ENCODE assay signal across 11 mouse cellular contexts in the genomic region with DNA sequence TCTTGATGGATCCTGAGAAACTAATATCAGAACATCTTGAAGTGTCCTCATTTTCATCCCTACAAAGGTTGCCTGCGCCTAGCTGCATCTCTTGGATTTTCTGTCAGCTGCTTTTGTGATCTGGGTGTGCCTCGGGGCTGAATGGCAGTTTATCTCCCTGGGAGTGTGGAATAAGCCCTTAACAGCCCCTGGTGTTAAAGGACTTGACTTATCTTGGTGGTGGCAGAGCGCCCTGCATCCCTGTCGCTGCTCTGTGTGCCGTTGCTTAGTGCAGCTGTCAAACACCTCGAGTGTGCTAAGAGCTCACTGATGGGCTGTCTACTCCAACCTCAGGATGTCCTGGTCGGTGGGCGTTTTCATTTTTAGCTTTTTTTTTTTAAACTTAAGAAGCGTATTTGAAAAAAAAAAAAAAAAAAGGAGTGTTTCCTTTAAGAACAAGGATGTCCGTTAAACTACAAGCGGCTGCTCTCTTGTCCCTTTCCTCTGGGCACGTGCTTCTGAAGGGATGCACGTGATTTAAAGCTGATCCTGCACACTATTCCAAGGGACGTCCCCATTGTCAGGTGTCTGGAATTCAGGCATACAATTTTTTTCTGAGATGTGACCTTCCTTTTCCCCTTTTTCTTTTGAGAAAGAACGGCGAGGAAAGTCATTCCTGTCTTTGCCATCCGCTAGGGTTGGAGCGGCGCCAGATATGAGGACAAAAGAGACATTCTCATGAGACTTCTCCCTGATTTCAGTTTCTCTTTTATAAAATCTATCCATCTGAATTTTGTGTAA. TPM values are rescaled to one million over a fixed set of nuclear protein-coding genes. Genes with fewer than 3 reads are reported as not detected.
DNase-seq lines count a peak whose midpoint lies in the region; ATAC-seq lines count a peak whose summit lies in the region.
"Had no signal": no experiment of that assay in that cellular context is flagged by ENCODE, and none has a peak within 500 bp of the region (broad histone marks: within the 10 kb centered on the region; RNA-seq: fewer than 3 reads in every experiment).

No protein-coding gene starts in this region.

- H3K36me3 ChIP-seq in hindbrain, embryonic 14.5 days (replicated peaks; ENCODE audit: control insufficient read depth, insufficient read depth) = no peaks in the 10 kb centered on the region
- no peaks in the 10 kb centered on the region for H3K36me3 ChIP-seq in hindbrain, embryonic 11.5 days (ENCODE audit: control insufficient read depth, insufficient read depth, low read length)
- no peaks in the 10 kb centered on the region for H3K36me3 ChIP-seq in forebrain, embryonic 16.5 days (ENCODE audit: control insufficient read depth, insufficient read depth)

- H3K9ac ChIP-seq in hindbrain, embryonic 14.5 days = 0 out of 2 replicates have a peak overlapping the region, but pooled peaks have one; percentile 16
- no peak overlapping the region for H3K9ac ChIP-seq in hindbrain, embryonic 11.5 days (ENCODE audit: low read depth, low read length)
- H3K9ac ChIP-seq in forebrain, embryonic 16.5 days (replicated peaks; ENCODE audit: low read depth, low read length) = no peak overlapping the region

- no peak for ATAC-seq in hindbrain, embryonic 14.5 days (ENCODE audit: low FRiP score)
- no peak for ATAC-seq in hindbrain, embryonic 11.5 days (ENCODE audit: low FRiP score)
- no peak; the same call in 1 of the 2 replicates for ATAC-seq in forebrain, embryonic 16.5 days

- no peak overlapping the region; the same call in 1 of the 2 replicates for H3K4me3 ChIP-seq in hindbrain, embryonic 14.5 days (replicated peaks; ENCODE audit: low read length)
- no peak overlapping the region for H3K4me3 ChIP-seq in hindbrain, embryonic 11.5 days (ENCODE audit: low read depth, low read length)
- peak overlapping the region; percentile 10 for H3K4me3 ChIP-seq in forebrain, embryonic 16.5 days (replicated peaks; ENCODE audit: low read length)
- H3K4me3 ChIP-seq: erythroblast, embryonic 14.5 days had no signal

- H3K27ac ChIP-seq in hindbrain, embryonic 14.5 days = no peak overlapping the region
- no peak overlapping the region for H3K27ac ChIP-seq in hindbrain, embryonic 11.5 days (ENCODE audit: low read depth, low read length)
- H3K27ac ChIP-seq in forebrain, embryonic 16.5 days (ENCODE audit: low read length) = no peak overlapping the region
- H3K27ac ChIP-seq: macrophage had no signal

- peak overlapping the region; percentile 40 for H3K4me2 ChIP-seq in hindbrain, embryonic 14.5 days (replicated peaks)
- H3K4me2 ChIP-seq in hindbrain, embryonic 11.5 days (replicated peaks; ENCODE audit: low read depth, low read length) = no peak overlapping the region
- H3K4me2 ChIP-seq in forebrain, embryonic 16.5 days (ENCODE audit: low read length) = peak overlapping the region; percentile 13

- peak; percentile 43 for DNase-seq in hindbrain, embryonic 14.5 days (ENCODE audit: low spot score)
- no peak for DNase-seq in hindbrain, embryonic 11.5 days (ENCODE audit: low spot score)
- peak; percentile 62 for DNase-seq in Muller cell, postnatal 12 days (ENCODE audit: inconsistent ontology term)
- peak; percentile 74 for DNase-seq in kidney, postnatal 10 days
- no peak for DNase-seq in ovary, postnatal 36 days (ENCODE audit: low spot score)
- no peak for DNase-seq in urinary bladder, postnatal 25 days (ENCODE audit: low spot score)
- no peak for DNase-seq in thymus, postnatal 0 days (ENCODE audit: low spot score)

- 57% methylated on average over 19 of the region's 19 CpGs for WGBS in hindbrain, embryonic 14.5 days
- WGBS in hindbrain, embryonic 11.5 days = 80% methylated on average over 19 of the region's 19 CpGs
- 46% methylated on average over 19 of the region's 19 CpGs for WGBS in forebrain, embryonic 16.5 days

- H3K27me3 ChIP-seq in hindbrain, embryonic 14.5 days (ENCODE audit: control insufficient read depth, insufficient read depth, low read length) = no peaks in the 10 kb centered on the region
- H3K27me3 ChIP-seq in hindbrain, embryonic 11.5 days (ENCODE audit: control insufficient read depth, insufficient read depth, low read length) = no peaks in the 10 kb centered on the region
- H3K27me3 ChIP-seq in forebrain, embryonic 16.5 days (replicated peaks; ENCODE audit: control insufficient read depth, insufficient read depth, low read length) = no peaks in the 10 kb centered on the region

- H3K4me1 ChIP-seq in hindbrain, embryonic 14.5 days (replicated peaks; ENCODE audit: control insufficient read depth, insufficient read depth, low read length) = peaks cover 4% of the 10 kb centered on the region; the same call in 1 of the 2 replicates
- H3K4me1 ChIP-seq in hindbrain, embryonic 11.5 days (replicated peaks; ENCODE audit: control insufficient read depth, insufficient read depth, low read length) = no peaks in the 10 kb centered on the region
- H3K4me1 ChIP-seq in forebrain, embryonic 16.5 days (replicated peaks; ENCODE audit: control insufficient read depth, insufficient read depth, low read length) = 0 out of 2 replicates have a peak, but pooled peaks cover 3% of the 10 kb centered on the region

- H3K9me3 ChIP-seq in hindbrain, embryonic 14.5 days (ENCODE audit: control insufficient read depth, low read length) = no peaks in the 10 kb centered on the region
- no peaks in the 10 kb centered on the region for H3K9me3 ChIP-seq in hindbrain, embryonic 11.5 days (ENCODE audit: control insufficient read depth, low read length)
- H3K9me3 ChIP-seq in forebrain, embryonic 16.5 days (ENCODE audit: control insufficient read depth, low read length) = no peaks in the 10 kb centered on the region

RNA-seq across cellular contexts. Expression of gene Bmp10, which starts 4.6 kb away (rescaled TPM):
- not detected in 2 replicates for polyA plus RNA-seq in hindbrain, embryonic 14.5 days (2014; fragmentation: Nextera tagmentation; extraction: Ambion mirVana)
- polyA plus RNA-seq in hindbrain, embryonic 11.5 days (2014; fragmentation: Nextera tagmentation; extraction: Ambion mirVana) = not detected in 2 replicates
- not detected in 2 replicates for polyA plus RNA-seq in forebrain, embryonic 16.5 days (2015; fragmentation: Nextera tagmentation; extraction: Ambion mirVana)
- not detected in 2 replicates for polyA plus RNA-seq in thymus, postnatal 0 days (2015; fragmentation: Nextera tagmentation; extraction: Ambion mirVana)
- polyA plus RNA-seq: erythroblast, embryonic 14.5 days; macrophage; stomach, embryonic 16.5 days had no signal

RNA-seq across cellular contexts. Expression of gene Gkn3, which starts 35.5 kb away (rescaled TPM):
- 0.25 and 0.39 TPM in 2 replicates for polyA plus RNA-seq in hindbrain, embryonic 14.5 days (2014; fragmentation: Nextera tagmentation; extraction: Ambion mirVana)
- 0.29 TPM in 1 of 2 replicates, not detected in the other for polyA plus RNA-seq in hindbrain, embryonic 11.5 days (2014; fragmentation: Nextera tagmentation; extraction: Ambion mirVana)
- polyA plus RNA-seq in forebrain, embryonic 16.5 days (2015; fragmentation: Nextera tagmentation; extraction: Ambion mirVana) = 0.30 TPM in 1 of 2 replicates, not detected in the other
- polyA plus RNA-seq in thymus, postnatal 0 days (2015; fragmentation: Nextera tagmentation; extraction: Ambion mirVana) = 0.15 TPM in 1 of 2 replicates, not detected in the other
- polyA plus RNA-seq: erythroblast, embryonic 14.5 days; macrophage had no signal

RNA-seq across cellular contexts. Expression of gene Gkn2, which starts 51.1 kb away (rescaled TPM):
- not detected in 2 replicates for polyA plus RNA-seq in hindbrain, embryonic 14.5 days (2014; fragmentation: Nextera tagmentation; extraction: Ambion mirVana)
- polyA plus RNA-seq in hindbrain, embryonic 11.5 days (2014; fragmentation: Nextera tagmentation; extraction: Ambion mirVana) = not detected in 2 replicates
- not detected in 2 replicates for polyA plus RNA-seq in forebrain, embryonic 16.5 days (2015; fragmentation: Nextera tagmentation; extraction: Ambion mirVana)
- 0.96 and 0.99 TPM in 2 replicates for polyA plus RNA-seq in thymus, postnatal 0 days (2015; fragmentation: Nextera tagmentation; extraction: Ambion mirVana)
- polyA plus RNA-seq: erythroblast, embryonic 14.5 days; macrophage had no signal

Comparison
In these comparisons a context has a peak if more than half of its experiments do, and no peak if none do; other contexts are left out.
1. DNase-seq: peak in hindbrain, embryonic 14.5 days (single experiment), Muller cell, postnatal 12 days (single experiment) and kidney, postnatal 10 days (single experiment); none in hindbrain, embryonic 11.5 days (single experiment), ovary, postnatal 36 days (single experiment), urinary bladder, postnatal 25 days (single experiment) and thymus, postnatal 0 days (single experiment).